Mouse (Mus musculus) small intestine, adult 2 months (tissue): Measurements from ENCODE around the gene Fam208a.

Experiments
- CTCF ChIP-seq: fragments of 200-500 bp; IDR thresholded peaks from 2 replicates; pipeline ENCODE4 v1.5.1; 2012; ENCODE audit warnings: low read depth, mild to moderate bottlenecking, control low read depth, inconsistent platforms, low read length, moderate library complexity, mixed read lengths; ENCODE audit not compliant: insufficient replicate concordance, insufficient read length; ENCODE audit errors: extremely low read depth
- POLR2A ChIP-seq: fragments of 200-500 bp; IDR thresholded peaks from 2 replicates; pipeline ENCODE4 v1.6.1; 2012; ENCODE audit warnings: low read depth, mild to moderate bottlenecking, control low read depth, inconsistent platforms, low read length, moderate library complexity

DNA sequence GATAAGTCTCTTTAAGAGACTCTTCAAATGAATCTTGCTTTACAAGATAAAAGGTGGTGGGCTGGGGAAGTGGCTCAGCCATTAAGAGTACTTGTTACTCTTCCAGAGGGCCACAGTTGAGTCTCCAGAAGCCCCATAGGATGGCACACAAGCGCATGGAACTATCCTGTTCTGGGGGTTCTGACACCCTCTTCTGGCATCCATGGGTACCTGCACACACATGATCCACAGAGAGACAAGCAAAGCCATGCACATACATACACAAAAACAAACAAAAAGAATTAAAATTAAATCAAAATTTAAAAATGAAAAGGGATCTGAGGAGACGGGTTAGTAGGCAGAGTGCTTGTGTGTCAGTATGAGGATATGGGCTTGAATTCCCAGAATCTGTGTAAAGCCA is 36.0 kb upstream of the Fam208a start:
- no peak for TF ChIP-seq POLR2A
- no peak for TF ChIP-seq CTCF
